ENCODE assay signal across 9 mouse cellular contexts in the genomic region with DNA sequence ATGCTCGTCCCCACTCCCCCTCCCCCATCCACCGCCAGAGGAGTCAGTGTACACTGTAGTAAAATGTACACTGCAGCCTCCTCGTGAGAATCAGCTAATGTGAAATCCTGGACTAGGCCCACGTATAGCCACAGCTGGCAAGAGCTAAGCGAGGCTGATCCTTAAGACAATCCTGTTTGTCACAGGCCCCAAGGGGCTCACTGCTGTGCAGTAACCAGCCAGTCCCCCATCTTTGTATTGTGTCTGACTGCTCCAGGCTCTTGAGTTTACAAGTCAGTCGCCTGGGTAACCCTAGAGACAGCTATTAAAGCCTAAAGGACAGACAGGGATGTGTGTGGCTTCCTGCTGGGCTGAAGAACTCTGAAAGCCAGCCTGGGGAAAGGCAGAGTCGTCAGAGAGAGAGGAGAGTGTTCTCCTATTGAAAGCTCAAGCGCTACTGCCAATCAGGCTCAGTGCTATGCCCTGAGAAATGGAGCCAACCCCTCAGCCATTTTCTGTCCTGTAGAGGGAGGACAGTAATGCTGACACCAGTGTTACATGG. TPM values are rescaled to one million over a fixed set of nuclear protein-coding genes. Genes with fewer than 3 reads are reported as not detected.
DNase-seq lines count a peak whose midpoint lies in the region; ATAC-seq lines count a peak whose summit lies in the region.
"Had no signal": no experiment of that assay in that cellular context is flagged by ENCODE, and none has a peak within 500 bp of the region (broad histone marks: within the 10 kb centered on the region; RNA-seq: fewer than 3 reads in every experiment).

No protein-coding gene starts in this region.

- WGBS in forebrain, embryonic 13.5 days: 1% methylated on average over 8 of the region's 8 CpGs
- 4% methylated on average over 8 of the region's 8 CpGs for WGBS in midbrain, embryonic 10.5 days

- no peaks in the 10 kb centered on the region for H3K36me3 ChIP-seq in forebrain, embryonic 13.5 days (ENCODE audit: poor library complexity, severe bottlenecking)
- no peaks in the 10 kb centered on the region for H3K36me3 ChIP-seq in midbrain, embryonic 10.5 days
- H3K36me3 ChIP-seq: limb, embryonic 15.5 days had no signal

- H3K9me3 ChIP-seq in forebrain, embryonic 13.5 days (replicated peaks): no peaks in the 10 kb centered on the region
- 0 out of 2 replicates have a peak, but pooled peaks cover 3% of the 10 kb centered on the region for H3K9me3 ChIP-seq in midbrain, embryonic 10.5 days (replicated peaks)
- H3K9me3 ChIP-seq: limb, embryonic 15.5 days had no signal

- peak; percentile 73 for ATAC-seq in forebrain, embryonic 13.5 days

- no peak overlapping the region for H3K9ac ChIP-seq in forebrain, embryonic 13.5 days
- H3K9ac ChIP-seq: limb, embryonic 15.5 days had no signal

- intact Hi-C loops in gastrocnemius, postnatal 14 days (cut with DNase I; ENCODE audit: low total_unique reads): no loop called here

- H3K27me3 ChIP-seq in forebrain, embryonic 13.5 days: no peaks in the 10 kb centered on the region
- no peaks in the 10 kb centered on the region for H3K27me3 ChIP-seq in midbrain, embryonic 10.5 days (ENCODE audit: low read depth, poor library complexity, severe bottlenecking)
- H3K27me3 ChIP-seq: limb, embryonic 15.5 days had no signal

- H3K27ac ChIP-seq in forebrain, embryonic 13.5 days: peak overlapping the region; percentile 41; the same call in 1 of the 2 replicates
- peak overlapping the region; percentile 88 for H3K27ac ChIP-seq in midbrain, embryonic 10.5 days (replicated peaks)
- H3K27ac ChIP-seq: limb, embryonic 15.5 days had no signal

- H3K4me3 ChIP-seq in forebrain, embryonic 13.5 days: no peak overlapping the region
- H3K4me3 ChIP-seq in midbrain, embryonic 10.5 days: peak overlapping the region; percentile 17
- H3K4me3 ChIP-seq: limb, embryonic 15.5 days had no signal

- H3K4me2 ChIP-seq in forebrain, embryonic 13.5 days: no peak overlapping the region; the same call in 1 of the 2 replicates
- H3K4me2 ChIP-seq: limb, embryonic 15.5 days had no signal

- H3K4me1 ChIP-seq in forebrain, embryonic 13.5 days: peaks cover 12% of the 10 kb centered on the region
- H3K4me1 ChIP-seq in midbrain, embryonic 10.5 days: peaks cover 49% of the 10 kb centered on the region

- peak; percentile 19 for DNase-seq in right cerebral cortex, postnatal 25 days
- no peak for DNase-seq in right cerebral cortex, adult 18-20 months
- peak; percentile 80 for DNase-seq in midbrain, embryonic 10.5 days (ENCODE audit: low spot score)
- DNase-seq in gastrocnemius, postnatal 14 days: no peak
- DNase-seq in adrenal gland, adult 8-10 months: no peak
- DNase-seq in lung, postnatal 4 days: no peak
- DNase-seq: cerebellum, postnatal 36 days had no signal

RNA-seq across cellular contexts. Expression of a gene that starts 29.6 kb away (rescaled TPM):
- 0.21 and 0.28 TPM in 2 replicates for polyA plus RNA-seq in forebrain, embryonic 13.5 days (2015; fragmentation: Nextera tagmentation; extraction: Ambion mirVana)
- 0.52 and 0.77 TPM in 2 replicates for polyA plus RNA-seq in midbrain, embryonic 10.5 days (2016; fragmentation: Nextera tagmentation; extraction: Ambion mirVana)
- total RNA-seq in gastrocnemius, postnatal 14 days (2021): 1 to 10 TPM; 5.9 to 9.6 TPM
- 1 to 10 TPM; 1.8 to 2.9 (median 2.3) TPM for total RNA-seq in adrenal gland, adult 8-10 months (2022)

RNA-seq across cellular contexts. Expression of a gene that starts 44.7 kb away (rescaled TPM):
- 36.2 and 37.9 TPM in 2 replicates for polyA plus RNA-seq in forebrain, embryonic 13.5 days (2015; fragmentation: Nextera tagmentation; extraction: Ambion mirVana)
- 29.3 and 30.9 TPM in 2 replicates for polyA plus RNA-seq in midbrain, embryonic 10.5 days (2016; fragmentation: Nextera tagmentation; extraction: Ambion mirVana)
- 10 to 100 TPM in 1 of 2 experiments, 1 to 10 TPM in 1; 7.4 to 11.3 TPM for total RNA-seq in gastrocnemius, postnatal 14 days (2021)
- 10 to 100 TPM; 56.0 to 79.4 (median 66.8) TPM for total RNA-seq in adrenal gland, adult 8-10 months (2022)

Comparison
In these comparisons a context has a peak if more than half of its experiments do, and no peak if none do; other contexts are left out.
1. DNase-seq: peak in right cerebral cortex, postnatal 25 days (single experiment) and midbrain, embryonic 10.5 days (single experiment); none in right cerebral cortex, adult 18-20 months (single experiment), gastrocnemius, postnatal 14 days (single experiment), adrenal gland, adult 8-10 months (single experiment) and lung, postnatal 4 days (0 of 2).
2. RNA of a gene that starts 44.7 kb away (total RNA-seq): 56.0 to 79.4 TPM in adrenal gland, adult 8-10 months; 7.4 to 11.3 TPM in gastrocnemius, postnatal 14 days; every median in the first group is over 4 times any median in the second.